Mouse (Mus musculus): Measurements from ENCODE around the gene Yipf2.

Gene Yipf2

DNA sequence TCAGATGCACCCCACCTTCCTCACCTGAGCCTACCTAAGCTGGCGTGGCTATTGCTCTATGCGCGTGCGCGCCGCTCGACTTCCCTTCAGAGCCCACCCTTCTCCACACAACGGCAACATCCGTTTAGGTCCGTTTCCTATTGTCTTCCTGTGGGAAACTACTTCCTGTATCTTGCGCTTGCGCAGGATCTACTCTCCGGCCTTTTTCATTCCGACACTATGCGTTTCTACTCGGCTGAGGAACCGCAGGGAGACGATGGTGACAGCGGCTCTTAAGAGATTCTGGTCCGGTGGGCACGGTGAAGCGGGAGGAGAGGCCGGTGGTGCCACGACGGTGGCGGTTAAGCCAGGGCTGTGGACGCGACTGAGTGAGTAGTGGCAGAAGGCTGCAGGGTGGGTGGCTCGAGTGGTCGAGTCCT lies at the start of gene Yipf2, which contains the start of gene Timm29:
Gene Yipf2, minus strand, starts transcription at position 126 of the 419 bp plus-strand sequence.
Gene Timm29, plus strand, starts transcription at position 20 of the 419 bp plus-strand sequence.
- peak; percentile 83 to 89 for DNase-seq (ENCODE audit: low spot score in 2 of 2)

DNA sequence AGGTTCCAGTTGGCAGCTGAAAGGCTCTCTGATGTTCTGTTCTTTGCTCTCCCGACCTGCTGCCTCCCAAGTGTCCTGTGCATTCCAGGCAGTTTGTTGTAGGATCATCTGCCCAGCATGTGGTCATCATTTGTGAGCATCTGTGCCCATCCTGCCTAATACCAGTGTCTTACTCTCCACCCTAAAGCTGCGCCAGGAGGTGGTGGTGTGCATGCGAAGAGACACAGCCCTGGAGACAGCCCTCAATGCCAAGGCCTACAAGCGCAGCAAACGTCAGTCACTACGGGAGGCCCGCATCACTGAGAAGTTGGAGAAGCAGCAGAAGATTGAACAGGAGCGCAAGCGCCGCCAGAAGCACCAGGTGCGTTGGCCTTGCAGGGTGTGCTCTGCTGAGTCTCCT lies 46.4 kb upstream of the Yipf2 start:
- no peak for DNase-seq (ENCODE audit: low spot score in 2 of 2)

DNA sequence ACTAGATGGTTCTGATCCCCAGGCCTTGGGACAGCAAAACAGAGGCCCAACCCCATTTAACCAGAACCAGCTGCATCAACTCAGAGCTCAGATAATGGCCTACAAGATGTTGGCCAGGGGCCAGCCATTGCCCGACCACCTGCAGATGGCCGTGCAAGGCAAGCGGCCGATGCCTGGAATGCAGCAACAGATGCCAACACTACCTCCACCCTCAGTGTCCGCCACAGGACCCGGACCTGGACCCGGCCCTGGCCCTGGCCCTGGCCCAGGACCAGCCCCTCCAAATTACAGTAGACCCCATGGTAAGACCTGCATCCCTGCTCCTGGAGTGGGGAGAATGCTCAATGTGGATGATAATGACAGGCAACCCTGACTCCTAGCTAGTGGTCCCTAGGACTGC lies 43.0 kb upstream of the Yipf2 start:
- DNase-seq (ENCODE audit: low spot score in 2 of 2): no peak

DNA sequence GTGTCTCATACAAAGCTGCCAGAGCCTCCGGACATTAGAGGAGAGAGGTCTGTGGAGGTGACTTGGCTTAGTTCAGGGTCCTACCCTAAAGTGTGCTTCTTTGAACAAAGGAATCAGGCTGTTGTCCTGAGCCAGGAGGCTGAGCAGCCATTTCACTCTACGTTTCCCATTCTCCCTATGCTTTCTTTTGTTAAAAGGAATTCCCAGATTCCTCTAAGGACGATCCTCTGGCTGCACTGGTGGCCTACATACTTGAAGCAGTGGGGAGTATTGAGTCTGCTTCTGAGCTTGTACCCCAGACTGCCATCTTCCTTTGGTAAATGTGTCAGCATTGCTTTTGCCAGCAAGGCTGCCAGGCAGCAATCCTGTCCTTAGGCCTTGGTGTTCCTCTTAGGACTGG lies 40.5 kb upstream of the Yipf2 start:
- no peak for DNase-seq (ENCODE audit: low spot score in 2 of 2)

DNA sequence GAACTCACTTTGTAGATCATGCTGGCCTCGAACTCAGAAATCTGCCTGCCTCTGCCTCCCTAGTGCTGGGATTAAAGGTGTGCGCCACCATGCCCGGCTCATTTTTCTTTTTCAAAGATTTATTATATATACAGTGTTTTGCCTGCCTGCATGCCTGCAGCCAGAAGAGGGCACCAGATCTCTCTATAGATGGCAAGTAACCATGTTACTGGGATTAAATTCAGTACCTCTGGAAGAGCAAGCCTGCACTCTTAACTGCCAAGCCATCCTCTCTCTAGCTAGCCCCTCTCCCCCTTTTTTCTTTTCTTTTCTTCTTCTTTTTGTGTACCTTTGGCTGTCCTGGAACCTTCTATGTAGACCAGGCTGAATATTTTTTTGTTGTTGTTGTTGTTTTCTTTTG lies 38.0 kb upstream of the Yipf2 start:
- peak; percentile 42 to 61 for DNase-seq (ENCODE audit: low spot score in 2 of 2)

DNA sequence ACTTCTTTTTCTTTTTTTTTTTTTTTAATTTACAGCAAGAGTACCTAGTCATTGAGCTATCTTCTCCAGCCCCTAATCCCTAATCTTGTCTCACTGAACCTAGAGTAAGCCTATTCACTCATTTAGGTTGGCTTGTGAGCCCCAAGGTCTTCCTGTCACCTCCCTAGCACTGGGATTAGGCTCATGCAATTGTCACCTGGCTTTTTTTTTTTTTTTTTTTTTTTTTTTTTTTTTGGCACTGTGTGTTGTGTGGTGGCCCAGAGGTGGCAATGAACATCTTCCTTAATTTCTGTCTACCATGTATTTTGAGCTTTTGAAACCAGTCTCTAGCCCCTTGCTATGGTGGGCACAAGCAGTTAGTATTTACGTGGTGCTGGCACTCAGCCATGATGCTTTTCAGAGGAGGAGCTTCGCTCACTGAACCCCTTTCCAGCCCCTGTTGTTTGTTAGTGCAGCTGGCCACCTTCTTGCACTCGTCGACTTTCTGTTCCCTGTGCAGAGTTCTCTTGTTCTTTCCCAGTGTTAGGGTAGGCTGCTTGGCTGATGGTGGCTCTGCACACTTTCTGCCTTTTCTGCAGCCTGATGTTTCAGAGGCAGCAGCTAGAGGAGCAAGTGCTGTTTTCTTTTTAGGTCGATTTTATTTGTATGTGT lies 34.6 kb upstream of the Yipf2 start:
- peak; percentile 20 to 30 for DNase-seq (ENCODE audit: low spot score in 2 of 2)

DNA sequence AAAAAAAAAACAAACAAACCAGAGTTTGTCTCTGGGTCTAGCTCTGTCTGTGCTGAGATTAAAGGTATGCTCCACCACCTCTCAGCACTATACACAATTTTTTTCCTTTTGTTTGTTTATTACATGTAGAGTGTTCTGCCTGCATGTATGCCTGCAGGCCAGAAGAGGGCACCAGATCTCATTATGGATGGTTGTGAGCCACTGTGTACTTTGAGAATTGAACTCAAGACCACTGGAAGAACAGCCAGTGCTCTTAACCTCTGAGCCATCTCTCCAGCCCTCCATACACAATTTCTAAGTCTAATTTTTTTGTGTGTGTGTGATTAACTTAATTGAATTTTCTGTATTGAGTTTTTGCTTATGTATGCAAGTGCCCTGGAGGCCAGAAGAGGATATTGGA lies 33.9 kb upstream of the Yipf2 start:
- peak in 1 of 2 experiments; percentile 29 for DNase-seq (ENCODE audit: low spot score in 2 of 2)

DNA sequence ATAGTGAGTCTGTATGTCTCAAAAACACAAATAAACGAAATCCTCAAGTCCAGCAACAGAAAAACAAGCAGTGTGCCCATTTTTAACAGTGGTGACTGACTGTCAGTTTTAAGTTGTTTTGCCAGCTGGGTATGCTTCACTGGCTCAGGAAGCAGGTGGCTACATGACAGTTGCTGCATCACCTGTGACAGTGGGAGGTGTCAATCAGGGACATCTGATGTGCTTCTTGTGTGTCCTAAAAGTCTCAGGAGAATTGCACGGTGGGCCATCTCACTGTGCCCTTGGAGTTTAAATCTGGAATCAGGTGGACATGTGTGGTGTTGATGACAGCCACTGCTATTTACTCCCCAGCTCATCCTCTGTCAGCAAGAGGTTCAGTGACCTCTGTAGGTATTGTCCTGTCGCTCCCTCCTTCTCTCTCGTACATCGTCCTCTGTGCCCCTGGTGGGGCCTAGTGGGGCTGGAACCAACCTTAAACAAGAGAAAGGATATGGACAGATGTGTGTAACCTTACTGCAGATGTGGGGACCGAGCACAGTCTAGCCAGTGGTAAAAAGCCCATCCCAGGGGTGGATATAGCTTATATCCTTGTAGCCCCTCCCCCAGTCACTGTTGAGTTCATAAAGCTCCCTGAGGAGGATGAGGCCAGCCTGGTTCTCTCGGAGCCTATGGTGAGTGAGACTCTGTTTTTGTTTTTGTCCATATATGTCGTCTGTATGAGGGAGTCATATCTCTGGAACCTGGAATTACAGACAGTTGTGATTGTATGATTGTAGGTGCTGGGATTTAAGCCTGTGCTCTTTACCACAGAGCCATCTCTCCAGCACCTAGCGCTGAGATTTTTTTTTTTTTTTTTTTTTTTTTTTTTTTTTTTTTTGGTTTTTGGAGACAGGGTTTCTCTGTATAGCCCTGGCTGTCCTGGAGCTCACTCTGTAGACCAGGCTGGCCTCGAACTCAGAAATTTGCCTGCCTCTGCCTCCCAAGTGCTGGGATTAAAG lies 33.0 kb upstream of the Yipf2 start:
- peak; percentile 60 to 70 for DNase-seq (ENCODE audit: low spot score in 2 of 2)

DNA sequence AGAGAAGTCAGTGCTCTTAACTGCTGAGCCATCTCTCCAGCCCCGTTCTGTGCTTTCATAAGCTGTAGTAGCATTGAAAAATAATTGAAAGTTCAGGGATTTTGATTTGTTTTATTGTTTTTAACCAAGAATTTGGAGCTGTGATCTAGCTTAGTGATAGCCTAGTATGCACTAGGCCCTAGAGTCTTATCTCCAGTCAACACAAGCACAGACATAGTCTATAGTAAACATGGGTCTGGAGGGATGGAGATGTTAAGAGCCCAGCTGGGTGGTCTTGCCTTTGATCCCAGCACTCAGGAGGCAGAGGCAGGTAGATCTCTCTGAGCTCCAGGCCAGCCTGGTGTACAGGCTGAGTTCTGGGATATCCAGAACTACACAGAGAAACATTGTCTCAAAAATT lies 30.0 kb upstream of the Yipf2 start:
- no peak for DNase-seq (ENCODE audit: low spot score in 2 of 2)

DNA sequence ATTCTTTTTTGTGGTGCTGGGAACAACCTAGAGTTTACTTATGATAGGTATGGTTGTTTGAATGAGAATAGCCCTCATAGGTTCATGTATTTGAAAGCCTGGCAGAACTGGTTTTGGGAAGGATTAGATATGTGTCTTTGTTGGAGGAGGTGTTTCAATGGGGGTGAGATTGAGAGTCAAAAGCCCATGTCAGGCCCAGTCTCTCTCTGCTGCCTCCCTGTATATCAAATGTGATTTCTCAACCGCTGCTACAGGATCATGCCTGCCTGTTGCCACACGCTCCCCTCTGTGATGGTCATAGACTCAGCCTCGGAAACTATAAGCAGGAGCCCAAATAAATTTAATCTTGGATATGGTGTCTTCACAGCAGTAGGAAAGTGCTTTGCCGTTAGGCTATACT lies 27.6 kb upstream of the Yipf2 start:
- no peak for DNase-seq (ENCODE audit: low spot score in 2 of 2)

DNA sequence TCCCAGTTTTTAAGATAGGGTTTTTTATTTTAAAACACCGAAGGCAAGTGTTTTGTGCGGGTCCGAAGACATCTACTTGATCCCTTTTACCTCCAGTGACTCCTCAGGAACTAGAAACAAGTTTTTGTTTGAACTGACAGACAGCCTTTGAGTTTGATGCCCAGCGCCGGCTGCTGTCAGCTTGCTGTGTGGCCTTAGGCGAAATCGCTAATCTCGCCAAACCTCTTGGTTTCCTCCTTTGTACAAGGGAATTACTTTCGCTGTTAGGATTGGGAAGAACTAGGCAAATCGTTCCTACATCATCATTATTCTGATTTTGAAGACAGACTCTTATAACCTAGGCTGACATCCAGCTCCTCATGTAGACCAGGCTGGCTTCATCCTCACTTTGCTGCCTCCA lies 24.4 kb upstream of the Yipf2 start:
- no peak for DNase-seq (ENCODE audit: low spot score in 2 of 2)

DNA sequence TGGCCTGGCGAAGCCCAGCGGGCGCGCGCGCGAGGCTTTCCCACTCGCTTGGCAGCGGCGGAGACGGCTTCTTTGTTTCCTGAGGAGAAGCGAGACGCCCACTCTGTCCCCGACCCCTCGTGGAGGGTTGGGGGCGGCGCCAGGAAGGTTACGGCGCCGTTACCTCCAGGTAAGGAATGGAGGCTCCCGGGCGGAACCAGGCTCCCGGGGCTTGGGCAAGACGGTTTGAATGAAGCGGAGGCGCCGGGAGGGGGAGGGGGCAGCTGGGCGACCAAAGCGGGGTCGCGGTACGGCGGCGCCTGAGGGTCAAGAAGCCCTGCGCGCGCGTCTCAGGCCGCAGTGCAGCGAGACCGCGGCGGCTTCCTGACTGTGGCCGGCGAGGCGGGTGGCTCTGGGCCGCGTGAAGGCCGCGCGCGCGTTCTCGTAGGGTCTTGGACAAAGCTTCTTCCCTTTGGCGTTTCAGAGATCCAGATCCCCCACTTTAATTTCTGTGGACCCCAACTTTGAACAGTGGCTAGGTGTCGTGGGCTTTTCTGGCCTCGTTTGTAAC lies 23.7 kb upstream of the Yipf2 start:
- peak; percentile 83 to 87 for DNase-seq (ENCODE audit: low spot score in 2 of 2)

DNA sequence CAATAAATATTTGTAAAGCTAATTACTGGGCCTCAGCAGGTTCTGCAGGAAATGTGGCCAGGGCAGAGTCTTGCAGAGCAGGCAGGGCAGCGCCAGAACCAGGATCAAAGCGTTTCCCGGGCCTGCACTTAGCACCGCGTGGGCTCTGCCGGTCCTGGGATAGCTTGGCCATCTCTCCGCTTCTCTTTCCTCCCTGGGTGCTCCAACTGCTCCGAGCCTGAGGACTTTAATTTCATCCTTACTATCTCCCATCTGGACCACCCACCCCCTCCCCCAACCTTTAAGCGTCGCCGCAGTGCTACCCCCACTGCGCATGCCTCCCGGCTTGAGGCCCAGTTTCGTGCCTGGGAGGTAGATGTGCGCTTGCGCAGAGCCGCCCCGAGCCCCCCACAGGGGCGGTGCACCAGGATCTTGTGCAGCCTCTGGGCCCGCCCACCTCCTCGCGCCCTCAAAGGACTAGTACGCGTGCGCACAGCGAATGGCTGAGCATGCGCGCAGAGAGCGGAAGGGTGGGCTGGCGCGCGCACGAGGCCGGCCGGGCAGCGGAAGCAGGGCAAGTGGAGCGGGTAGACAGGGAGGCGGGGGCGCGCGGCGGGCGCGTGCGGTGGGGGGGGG lies 23.1 kb upstream of the Yipf2 start, which contains the start of gene Smarca4:
Gene Smarca4, plus strand, starts transcription at position 553 of the 615 bp plus-strand sequence.
- peak; percentile 99 to 100 for DNase-seq (ENCODE audit: low spot score in 2 of 2)

DNA sequence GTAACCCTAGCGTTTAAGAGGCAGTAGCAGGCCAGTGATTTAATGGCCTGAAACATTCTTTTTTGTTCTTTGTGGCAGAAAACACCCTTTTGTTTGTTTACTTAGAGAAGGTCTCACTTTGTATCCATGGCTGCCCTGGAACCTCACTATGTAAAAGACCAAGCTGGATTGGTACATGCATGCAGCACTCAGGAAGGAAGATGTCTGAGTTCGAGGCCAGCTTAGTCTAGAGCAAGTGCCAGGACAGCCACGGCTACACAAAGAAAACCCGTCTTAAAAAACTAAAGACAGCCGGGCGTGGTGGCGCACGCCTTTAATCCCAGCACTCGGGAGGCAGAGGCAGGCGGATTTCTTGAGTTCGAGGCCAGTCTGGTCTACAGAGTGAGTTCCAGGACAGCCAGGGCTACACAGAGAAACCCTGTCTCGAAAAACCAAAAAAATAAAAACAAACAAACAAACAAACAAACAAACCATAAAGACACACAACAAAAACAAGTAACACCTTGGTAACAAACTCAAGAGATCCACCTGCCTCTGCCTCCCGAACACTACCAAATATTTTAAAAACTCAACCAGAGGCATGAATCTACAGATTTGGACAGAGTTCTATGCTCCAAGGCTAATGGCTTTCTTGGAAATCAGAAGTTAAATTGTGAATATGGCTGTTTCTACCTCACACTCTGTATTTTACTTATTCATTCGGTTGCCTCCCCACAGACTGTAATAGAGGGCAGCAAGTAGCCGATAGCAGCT lies 22.4 kb upstream of the Yipf2 start:
- DNase-seq (ENCODE audit: low spot score in 2 of 2): no peak

DNA sequence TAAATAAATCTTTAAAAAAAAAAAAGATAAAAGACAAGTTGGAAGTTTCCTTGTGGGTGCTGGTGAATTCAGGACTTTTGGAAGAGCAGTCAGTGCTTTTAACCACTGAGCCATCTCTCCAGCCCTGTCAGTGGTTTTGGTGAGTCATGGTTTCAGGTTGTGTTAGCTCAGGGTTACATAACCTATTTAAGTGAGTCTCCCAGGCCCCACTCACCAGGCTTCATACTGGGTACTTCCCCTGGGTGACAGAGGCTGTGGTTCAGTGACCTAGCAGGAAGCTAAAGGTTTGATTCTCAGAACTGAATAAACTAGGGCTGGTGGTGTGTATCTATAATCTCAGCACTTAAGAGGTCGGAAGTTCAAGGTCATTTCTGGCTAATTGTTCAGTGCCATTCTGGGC lies 17.2 kb upstream of the Yipf2 start:
- DNase-seq (ENCODE audit: low spot score in 2 of 2): peak; percentile 50 to 61

DNA sequence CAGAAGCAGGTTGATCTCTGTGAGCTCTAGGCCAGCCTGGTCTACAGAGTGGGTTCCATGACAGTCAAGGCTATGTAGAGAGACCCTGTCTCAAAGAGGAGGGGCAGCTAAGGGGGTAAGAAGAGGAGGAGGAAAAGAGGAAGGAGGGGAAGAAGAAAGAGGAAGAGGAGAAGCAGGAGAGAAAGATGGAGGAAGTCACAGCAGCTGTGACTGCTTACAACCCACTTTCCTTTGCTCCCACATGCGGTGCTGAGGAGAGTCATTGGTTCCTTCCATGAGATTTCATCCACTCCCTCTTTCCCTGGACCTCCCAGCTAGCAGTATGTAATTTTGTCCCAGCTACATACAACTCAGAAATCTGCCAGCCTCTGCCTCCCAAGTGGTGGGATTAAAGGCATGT lies 14.0 kb upstream of the Yipf2 start:
- no peak for DNase-seq (ENCODE audit: low spot score in 2 of 2)

DNA sequence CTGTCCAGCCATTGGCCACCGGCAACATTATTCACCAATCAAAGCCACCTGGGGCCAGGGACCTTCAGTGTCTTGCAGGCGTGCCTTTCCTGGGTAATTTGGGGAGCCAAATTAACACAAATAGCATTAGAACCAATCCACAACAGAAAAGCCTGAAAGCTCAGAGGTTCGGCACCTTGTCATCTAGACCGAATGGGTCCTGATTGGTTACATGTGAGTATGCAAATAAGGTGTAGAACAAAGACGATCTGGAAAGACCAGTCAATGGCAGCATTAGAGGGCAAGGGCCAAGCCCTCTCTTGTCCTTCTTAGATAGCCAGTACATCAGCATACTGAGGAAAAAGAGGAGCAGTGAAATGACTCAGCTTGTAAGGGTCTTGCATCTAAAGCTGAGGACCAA lies 13.2 kb upstream of the Yipf2 start:
- DNase-seq (ENCODE audit: low spot score in 2 of 2): no peak

DNA sequence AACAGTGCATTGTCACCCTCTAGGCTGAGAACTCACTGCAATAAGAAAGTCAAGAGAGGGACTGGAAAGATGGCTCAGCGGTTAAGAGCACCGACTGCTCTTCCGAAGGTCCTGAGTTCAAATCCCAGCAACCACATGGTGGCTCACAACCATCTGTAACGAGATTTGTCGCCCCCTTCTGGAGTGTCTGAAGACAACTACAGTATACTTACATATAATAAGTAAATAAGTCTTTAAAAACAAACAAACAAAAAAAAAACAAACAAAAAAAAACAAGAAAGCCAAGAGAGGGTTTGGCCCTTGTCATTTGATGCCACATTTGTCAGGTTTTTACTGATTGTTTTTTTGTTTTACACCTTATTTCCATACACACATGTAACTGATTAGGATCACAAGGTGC lies 11.5 kb upstream of the Yipf2 start:
- DNase-seq (ENCODE audit: low spot score in 2 of 2): no peak

DNA sequence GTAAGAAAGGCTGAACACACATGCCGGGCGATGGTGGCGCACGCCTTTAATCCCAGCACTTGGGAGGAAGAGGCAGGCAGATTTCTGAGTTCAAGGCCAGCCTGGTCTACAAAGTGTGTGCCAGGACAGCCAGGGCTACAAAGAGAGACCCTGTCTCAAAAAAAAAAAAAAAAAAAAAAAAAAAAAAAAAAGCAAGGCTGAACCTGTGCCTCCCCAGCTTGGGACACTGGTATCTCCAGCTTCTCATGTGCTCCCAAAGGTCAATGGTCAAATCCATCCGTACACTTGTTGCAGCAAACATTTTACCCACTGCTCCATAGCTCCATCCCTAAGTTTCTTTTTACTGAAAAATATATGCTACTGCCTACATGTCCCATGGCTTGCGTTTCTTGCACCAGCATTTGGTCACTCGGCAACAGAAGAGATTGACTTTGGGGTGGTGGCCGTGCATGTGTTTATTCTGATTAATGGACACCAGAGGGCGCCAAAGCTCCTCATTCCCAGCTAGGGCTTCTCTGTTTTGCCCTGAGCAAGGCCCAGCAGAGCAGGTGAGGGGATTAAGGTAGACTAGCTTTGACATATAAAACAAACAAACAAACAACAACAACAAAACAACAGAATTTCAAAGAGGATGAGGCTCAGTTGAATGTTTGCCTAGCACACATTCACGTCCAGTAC lies 9.2 kb upstream of the Yipf2 start:
- DNase-seq (ENCODE audit: low spot score in 2 of 2): peak; percentile 42 to 71

DNA sequence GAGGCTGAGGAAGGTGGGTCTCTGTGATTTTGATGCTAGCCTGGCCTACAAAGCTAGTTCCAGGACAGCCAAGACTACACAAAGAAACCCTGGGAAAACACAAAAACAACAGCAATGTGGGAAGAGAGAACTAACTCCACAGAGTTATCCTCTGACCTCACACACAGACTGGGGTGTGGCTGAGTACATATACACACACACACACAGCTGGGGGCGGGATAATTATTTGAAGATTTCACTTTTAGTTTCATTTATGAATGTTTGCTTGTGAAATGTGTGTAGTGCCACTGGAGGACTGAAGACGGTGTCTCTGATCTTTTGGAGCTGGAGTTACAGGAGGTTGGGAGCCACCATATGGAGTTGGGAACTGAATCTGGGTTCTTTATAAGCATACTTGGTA lies 8.4 kb upstream of the Yipf2 start:
- DNase-seq (ENCODE audit: low spot score in 2 of 2): no peak

DNA sequence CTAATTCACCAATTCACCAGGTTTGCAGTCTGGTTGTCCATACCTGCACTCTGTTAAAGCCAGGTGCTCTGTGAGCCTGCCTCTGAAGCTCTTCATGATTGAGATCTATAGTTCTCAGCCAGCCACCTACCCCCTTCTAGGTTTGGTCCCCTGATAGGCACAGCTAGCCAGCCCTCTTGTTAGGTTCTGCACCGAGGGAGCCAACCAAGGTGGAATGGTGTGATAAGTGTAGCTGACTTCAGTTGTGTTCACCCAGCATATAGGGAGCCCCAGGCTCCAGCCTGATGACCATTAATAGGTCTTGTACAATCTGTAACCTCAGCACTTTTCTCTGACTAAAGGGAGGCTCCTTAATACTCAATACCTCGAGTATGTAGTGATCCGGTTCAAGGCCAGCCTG lies 7.6 kb upstream of the Yipf2 start:
- DNase-seq (ENCODE audit: low spot score in 2 of 2): no peak
